Mouse (Mus musculus) activated CD4-positive, CD25-positive, alpha-beta regulatory T cell, adult 9 weeks (primary cell): Measurements from ENCODE around the gene Kcnn1. TPM values are rescaled to one million over a fixed set of nuclear protein-coding genes. Genes with fewer than 3 reads are reported as not detected.

Source experiments
- polyA plus RNA-seq: library from polyadenylated mRNA; unstranded; fragments of 100-300 nt; shearing (Covaris generic); gene quantifications from one replicate; pipeline ENCODE4 v1.2.1, GENCODE M21; 2017

Kcnn1 gene
- not detected for polyA plus RNA-seq

DNA sequence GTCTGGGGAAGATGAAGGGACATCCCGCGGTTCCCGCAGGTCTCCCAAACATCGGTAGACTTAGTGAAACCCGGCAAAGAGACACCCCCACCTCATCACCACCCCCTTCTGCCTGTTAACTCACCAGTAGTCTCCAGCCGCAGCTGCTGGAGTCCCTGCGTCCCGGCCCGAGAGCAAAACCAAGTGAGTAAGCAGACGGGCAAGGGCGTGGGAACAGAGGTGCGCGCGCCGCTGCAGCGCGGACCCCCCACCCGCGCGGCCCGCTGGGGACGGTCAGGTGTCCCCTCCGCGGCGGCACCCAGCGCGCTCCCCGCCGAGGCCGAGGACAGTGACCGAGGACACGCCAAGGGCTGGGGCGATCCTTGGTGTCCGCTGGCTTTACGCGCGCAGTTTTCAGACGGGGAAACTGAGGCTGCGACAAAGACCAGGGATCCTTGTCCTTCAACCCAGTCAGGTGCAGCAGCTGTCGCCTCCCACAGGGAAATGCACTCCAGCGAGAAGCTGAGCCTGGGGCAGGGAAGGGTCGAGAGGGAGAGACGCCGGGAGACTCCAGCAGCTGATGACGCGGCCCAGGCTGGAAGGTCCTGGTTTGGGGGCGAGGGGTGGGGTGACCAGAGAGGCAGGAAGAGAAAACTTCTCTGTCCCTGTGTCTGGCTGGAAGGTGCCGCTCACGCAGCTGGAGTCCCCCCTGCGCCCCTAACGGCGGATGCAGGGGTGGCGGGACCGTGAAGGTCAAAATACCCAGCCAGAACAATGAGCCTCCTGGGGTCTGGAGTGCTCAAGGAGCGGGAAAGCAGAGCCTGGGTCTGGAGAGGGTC lies at the start of gene Kcnn1:
Kcnn1 (minus strand) TSS at position 435 of the 818 bp plus-strand sequence.

GRCm38 (mm10) chr8:70905831-70906736 lies 43.0 kb upstream of the Kcnn1 start, which contains the start of gene Map1s:
Map1s (plus strand) TSS chr8:70905932.

GRCm38 (mm10) chr8:70897021-70897680 lies 34.1 kb upstream of the Kcnn1 start, which contains the start of gene Rpl18a:
Rpl18a (minus strand) TSS chr8:70897412.

DNA sequence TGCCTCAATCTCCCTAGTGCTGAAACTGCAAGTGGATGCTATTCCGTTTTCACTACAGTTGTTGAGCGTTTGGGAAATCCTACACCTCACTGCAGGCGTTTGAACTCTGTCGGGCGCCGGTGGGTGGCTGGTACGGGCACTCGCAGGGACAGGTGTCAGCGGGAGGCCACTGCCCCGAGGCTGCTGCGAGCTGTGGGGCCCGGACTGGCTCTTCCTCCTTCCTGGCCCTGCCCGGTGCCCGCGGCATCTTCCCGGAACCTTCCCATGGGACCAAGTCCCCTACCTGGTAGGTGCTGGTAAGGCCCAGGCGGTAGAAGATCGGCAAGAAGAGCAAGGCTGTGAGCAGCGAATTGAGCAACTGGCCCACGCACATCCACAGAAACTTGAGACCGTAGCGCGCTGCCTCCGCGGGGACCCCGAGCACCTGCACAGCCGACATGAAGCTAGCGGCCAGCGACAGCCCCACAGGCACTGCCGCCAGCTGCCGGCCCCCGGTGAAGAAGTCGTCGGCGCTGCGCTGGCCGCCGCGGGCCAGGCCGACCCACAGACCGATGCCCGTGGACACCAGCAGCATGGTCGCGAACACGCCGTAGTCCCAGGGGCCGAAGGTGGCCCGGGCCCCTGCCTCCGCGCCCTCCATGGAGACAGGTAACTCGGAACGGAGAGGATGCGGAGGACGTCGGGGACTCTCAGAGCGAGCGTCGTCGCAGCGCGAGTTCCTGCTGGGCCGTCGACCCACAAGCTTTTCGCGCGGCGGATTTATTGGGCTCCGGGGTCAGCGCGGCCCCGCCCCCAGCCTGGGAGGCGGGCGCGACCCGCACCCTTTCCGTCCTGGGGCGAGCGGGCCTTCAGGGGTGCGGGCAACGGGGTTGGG lies 29.2 kb upstream of the Kcnn1 start, which contains the start of gene Slc5a5:
Slc5a5 (minus strand) TSS at position 736 of the 874 bp plus-strand sequence.

GRCm38 (mm10) chr8:70873364-70873985 lies 10.4 kb upstream of the Kcnn1 start, which contains the start of gene Ccdc124:
Ccdc124 (minus strand) TSS chr8:70873935.

DNA sequence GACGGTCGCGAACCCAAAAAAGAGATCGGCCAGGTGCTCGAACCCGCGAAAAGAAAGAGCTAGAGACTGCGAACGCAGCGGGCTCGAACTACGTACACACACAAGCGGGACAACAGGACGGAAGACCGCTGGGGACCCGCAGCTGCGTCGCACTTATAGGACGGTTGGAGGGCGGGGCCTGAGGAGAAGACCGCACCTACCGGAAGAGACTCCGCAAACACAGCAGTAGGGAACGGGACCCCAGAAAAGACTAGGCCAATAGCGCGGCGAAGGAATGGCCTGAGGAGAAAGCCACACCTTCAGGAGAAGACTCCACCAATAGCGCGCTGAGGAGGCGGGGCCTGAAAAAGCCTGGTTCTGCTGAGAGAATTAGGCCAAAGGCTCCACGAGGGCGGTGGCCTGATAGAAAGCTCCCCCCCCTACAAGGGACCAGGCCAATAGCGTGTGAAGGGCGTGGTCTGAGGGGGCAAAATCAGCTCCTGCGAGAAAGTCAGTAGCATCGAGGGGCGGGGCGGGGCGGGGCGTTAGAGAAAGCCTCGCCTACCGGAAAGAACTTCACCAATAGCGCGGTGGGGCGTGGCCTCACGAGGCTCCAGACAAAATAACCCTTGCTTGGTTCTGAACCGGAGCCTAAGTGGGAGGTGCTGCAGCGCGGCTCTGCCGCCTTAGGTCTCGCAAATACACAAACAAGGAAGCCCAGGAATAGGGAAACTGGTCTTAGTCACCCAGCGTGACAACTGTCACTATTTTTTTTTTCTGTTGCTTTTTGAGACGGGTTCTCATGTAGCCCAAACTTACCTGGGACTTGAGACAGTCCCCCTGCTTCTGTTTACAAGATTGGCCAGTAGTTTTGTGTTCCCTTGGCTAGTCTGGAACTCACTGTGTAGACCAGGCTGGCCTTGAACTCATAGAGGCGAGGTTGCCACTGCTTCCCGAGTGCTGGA lies 23.4 kb downstream of the Kcnn1 start, which contains the start of gene Arrdc2:
Arrdc2 (minus strand) TSS at position 313 of the 944 bp plus-strand sequence.

GRCm38 (mm10) chr8:70808239-70808638 lies 54.8 kb downstream of the Kcnn1 start, which contains the start of gene Il12rb1:
Il12rb1 (plus strand) TSS chr8:70808449.

GRCm38 (mm10) chr8:70804481-70805206 lies 58.4 kb downstream of the Kcnn1 start, which contains the start of gene Mast3:
Mast3 (minus strand) TSS chr8:70805054.

Other genes starting within 250 kb of the Kcnn1 start
- 0.33 TPM for gene Lrrc25, start 247.1 kb downstream of the Kcnn1 start, polyA plus RNA-seq
- gene Gdf15, start 230.8 kb downstream of the Kcnn1 start, polyA plus RNA-seq: not detected
- gene Pgpep1, start 202.9 kb downstream of the Kcnn1 start, polyA plus RNA-seq: 8.9 TPM
- 297 TPM for gene Lsm4, start 190.0 kb downstream of the Kcnn1 start, polyA plus RNA-seq
- 18.4 TPM for gene Jund, start 164.3 kb downstream of the Kcnn1 start, polyA plus RNA-seq
- 0.13 TPM for gene Iqcn, start 159.8 kb downstream of the Kcnn1 start, polyA plus RNA-seq
- not detected for gene Gm3336, start 144.7 kb downstream of the Kcnn1 start, polyA plus RNA-seq
- gene Pde4c, start 139.5 kb downstream of the Kcnn1 start, polyA plus RNA-seq: 0.61 TPM
- gene Rab3a, start 108.6 kb downstream of the Kcnn1 start, polyA plus RNA-seq: 11.2 TPM
- gene Mpv17l2, start 102.3 kb downstream of the Kcnn1 start, polyA plus RNA-seq: 14.6 TPM
- gene Pik3r2, start 86.5 kb downstream of the Kcnn1 start, polyA plus RNA-seq: 19.7 TPM
- gene Mast3, start 58.2 kb downstream of the Kcnn1 start, polyA plus RNA-seq: 74.1 TPM
- gene Il12rb1, start 54.8 kb downstream of the Kcnn1 start, polyA plus RNA-seq: 82.1 TPM
- 4.3 TPM for gene Arrdc2, start 23.5 kb downstream of the Kcnn1 start, polyA plus RNA-seq
- gene Ccdc124, start 10.7 kb upstream of the Kcnn1 start, polyA plus RNA-seq: 81.6 TPM
- gene Slc5a5, start 29.5 kb upstream of the Kcnn1 start, polyA plus RNA-seq: not detected
- gene Rpl18a, start 34.2 kb upstream of the Kcnn1 start, polyA plus RNA-seq: 7,116 TPM
- 45.8 TPM for gene Map1s, start 42.7 kb upstream of the Kcnn1 start, polyA plus RNA-seq